Mouse (Mus musculus): ENCODE results near the gene Isyna1.
A peak's percentile ranks its signal among the peaks of the same experiment; 100 is the strongest.

Gene Isyna1

GRCm38 (mm10) chr8:70617985-70618384, 23.8 kb downstream of the Isyna1 start:
- no peak for DNase-seq (ENCODE audit: extremely low read depth, insufficient read length, low spot score)

GRCm38 (mm10) chr8:70618888-70619334, 24.7 kb downstream of the Isyna1 start:
- DNase-seq (ENCODE audit: extremely low read depth, insufficient read length, low spot score): no peak

GRCm38 (mm10) chr8:70622220-70622619, 28.0 kb downstream of the Isyna1 start:
- no peak for DNase-seq (ENCODE audit: extremely low read depth, insufficient read length, low spot score)

DNA sequence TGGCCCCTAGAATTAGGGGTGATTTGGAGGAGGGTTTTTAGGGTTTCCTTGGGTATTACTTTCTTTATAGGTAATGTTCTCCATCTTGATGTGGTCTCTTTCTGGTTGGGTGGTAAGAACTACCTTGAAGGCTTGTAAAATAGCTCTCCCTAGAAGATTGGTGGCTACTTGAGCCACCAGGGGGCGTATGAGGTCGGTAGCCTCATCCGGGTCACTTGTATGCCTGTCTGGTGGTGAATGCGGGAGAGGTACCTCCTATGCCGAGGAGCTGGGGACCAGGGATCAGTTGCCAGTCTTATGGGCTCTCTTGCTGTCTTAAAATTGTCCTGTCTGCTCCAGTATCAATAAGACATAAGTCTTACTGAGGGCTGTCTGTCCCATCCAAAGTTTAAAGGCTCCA, 30.9 kb downstream of the Isyna1 start:
- DNase-seq (ENCODE audit: extremely low read depth, insufficient read length, low spot score): no peak

GRCm38 (mm10) chr8:70627041-70627440, 32.9 kb downstream of the Isyna1 start:
- DNase-seq (ENCODE audit: extremely low read depth, insufficient read length, low spot score): peak; percentile 66

DNA sequence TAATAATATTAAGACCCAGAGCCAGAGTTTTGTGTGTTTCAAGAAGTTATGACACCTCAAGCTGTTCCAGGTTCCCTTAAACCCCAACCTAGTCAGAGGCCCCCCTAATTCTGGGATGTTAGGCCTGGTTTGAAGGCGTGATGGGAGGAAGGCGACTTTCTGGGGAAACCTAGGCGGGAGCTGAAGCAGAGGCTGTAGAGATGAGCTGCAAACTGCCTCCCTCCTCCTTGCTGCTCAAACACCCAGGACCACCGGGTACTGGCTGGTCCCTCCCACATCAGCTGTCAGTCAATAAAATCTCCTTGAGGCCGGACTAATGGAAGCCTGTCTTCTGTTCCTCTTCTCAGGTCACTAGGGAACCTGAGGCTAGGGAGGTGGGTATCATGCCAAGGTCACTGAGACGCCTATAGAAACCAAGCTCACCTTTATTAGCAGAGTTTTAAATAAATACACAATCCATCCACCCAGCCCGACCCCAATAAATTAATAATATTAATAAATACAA, 34.9 kb downstream of the Isyna1 start:
- no peak for DNase-seq (ENCODE audit: extremely low read depth, insufficient read length, low spot score)

GRCm38 (mm10) chr8:70629574-70630531, 35.7 kb downstream of the Isyna1 start:
- DNase-seq (ENCODE audit: extremely low read depth, insufficient read length, low spot score): peak; percentile 92

- peak; percentile 80 for DNase-seq (ENCODE audit: extremely low read depth, insufficient read length, low spot score)
Observed at GRCm38 (mm10) chr8:70630532-70631381, 36.6 kb downstream of the Isyna1 start.

GRCm38 (mm10) chr8:70631436-70631835, 37.3 kb downstream of the Isyna1 start:
- DNase-seq (ENCODE audit: extremely low read depth, insufficient read length, low spot score): peak; percentile 52

- DNase-seq (ENCODE audit: extremely low read depth, insufficient read length, low spot score): no peak
Observed at GRCm38 (mm10) chr8:70632346-70632892, 38.2 kb downstream of the Isyna1 start, which contains the start of gene Gdf15. TSS of gene Gdf15 (minus strand) at chr8:70632456.

- peak; percentile 81 for DNase-seq (ENCODE audit: extremely low read depth, insufficient read length, low spot score)
Observed at GRCm38 (mm10) chr8:70634066-70634465, 39.9 kb downstream of the Isyna1 start.

DNA sequence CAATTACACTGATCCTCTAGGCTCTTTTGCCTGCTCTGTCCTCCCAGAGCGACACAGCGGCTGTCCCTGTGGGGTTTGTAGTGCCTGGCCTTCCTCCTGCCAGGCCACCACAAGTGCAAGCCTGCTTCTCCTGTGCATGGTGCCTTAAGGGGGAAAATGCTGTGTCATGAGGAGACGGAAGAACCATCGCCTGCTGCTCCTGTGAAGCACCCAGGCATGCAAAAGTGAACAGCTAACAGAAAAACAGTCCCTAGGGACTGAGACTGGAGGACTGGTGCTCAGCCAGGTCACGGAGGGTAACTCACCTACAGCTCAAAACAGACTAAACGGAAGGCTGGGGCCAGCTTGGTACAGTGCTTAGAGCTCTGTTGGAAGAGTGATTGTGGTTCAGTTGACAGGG, 41.4 kb downstream of the Isyna1 start:
- peak; percentile 53 for DNase-seq (ENCODE audit: extremely low read depth, insufficient read length, low spot score)

GRCm38 (mm10) chr8:70636838-70637237, 42.7 kb downstream of the Isyna1 start:
- no peak for DNase-seq (ENCODE audit: extremely low read depth, insufficient read length, low spot score)

GRCm38 (mm10) chr8:70638752-70639151, 44.6 kb downstream of the Isyna1 start:
- DNase-seq (ENCODE audit: extremely low read depth, insufficient read length, low spot score): no peak

DNA sequence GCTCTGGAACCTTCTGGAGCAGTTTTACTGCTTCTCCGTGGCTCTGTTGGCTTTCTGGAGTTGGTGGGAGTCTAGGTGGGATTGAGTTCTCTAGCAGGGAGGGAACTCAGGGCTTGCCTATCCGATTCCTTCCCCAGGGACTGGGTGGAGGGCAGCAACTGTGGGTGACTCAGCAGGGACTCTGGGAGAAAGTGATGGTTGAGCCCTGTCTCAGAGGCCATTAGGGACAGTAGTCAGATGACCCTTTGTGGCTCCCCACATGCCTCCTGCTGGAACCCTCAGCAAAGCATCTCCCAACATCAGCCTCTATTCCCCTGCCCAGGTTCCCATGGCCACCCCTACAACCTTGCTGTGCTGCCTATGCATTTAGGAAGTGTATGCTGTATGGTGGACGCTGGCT, 48.8 kb downstream of the Isyna1 start:
- DNase-seq (ENCODE audit: extremely low read depth, insufficient read length, low spot score): peak; percentile 55

- DNase-seq (ENCODE audit: extremely low read depth, insufficient read length, low spot score): no peak
Observed at GRCm38 (mm10) chr8:70644065-70644464, 49.9 kb downstream of the Isyna1 start.

DNA sequence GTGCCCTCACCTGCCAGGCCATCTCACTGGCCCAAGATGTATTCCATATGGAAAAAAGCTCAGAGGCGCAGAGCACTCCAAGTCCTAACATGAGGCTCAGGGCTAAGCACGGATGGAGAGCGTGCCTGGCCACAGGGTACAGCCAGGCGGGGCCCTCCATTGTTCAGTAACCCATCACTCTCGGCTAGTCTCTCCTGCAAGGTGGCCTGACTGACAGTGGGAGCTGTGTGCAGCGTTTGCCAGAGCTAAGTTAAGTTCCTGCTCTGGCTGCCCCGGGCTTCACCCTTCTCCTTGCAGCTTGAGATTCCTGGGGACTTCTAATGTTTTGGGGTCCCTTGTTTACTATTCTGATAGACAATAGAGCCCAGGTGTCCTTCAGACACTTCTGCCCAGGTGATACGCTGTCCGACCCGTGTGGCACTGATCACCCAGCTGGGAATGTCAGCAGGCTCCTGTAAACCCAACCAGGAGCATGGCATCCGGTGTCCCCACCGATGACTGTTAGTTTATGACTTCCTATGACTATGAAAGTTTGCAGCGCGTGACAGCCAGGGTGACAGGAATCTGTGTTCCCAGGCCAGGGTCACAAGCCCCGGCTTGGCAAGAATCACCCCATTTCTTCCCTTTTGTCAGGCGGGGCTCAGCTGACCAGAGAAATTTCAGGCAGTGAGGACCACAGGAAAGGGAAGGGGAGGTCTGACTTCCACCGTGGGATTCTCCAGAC, 51.5 kb downstream of the Isyna1 start:
- DNase-seq (ENCODE audit: extremely low read depth, insufficient read length, low spot score): no peak

DNA sequence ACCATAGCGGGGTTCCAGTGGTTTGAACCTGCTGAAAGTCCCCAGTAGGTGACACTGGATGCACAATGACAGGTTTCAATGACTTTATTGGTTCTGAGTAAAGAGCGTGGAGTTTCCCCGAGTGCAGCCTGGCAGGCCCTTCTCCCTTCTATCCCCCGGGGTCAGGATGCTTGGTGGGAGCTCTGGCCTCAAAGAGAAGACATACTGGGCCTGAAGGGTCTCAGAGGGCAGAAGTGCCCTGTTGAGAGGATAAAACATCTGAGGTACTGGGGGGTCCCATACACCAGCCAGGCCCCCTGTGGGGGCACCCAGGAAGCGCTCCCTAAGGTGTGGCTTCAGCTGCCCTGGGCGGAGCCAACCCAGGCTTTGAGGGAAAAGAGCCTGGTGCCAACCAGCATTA, 52.2 kb downstream of the Isyna1 start:
- no peak for DNase-seq (ENCODE audit: extremely low read depth, insufficient read length, low spot score)

DNA sequence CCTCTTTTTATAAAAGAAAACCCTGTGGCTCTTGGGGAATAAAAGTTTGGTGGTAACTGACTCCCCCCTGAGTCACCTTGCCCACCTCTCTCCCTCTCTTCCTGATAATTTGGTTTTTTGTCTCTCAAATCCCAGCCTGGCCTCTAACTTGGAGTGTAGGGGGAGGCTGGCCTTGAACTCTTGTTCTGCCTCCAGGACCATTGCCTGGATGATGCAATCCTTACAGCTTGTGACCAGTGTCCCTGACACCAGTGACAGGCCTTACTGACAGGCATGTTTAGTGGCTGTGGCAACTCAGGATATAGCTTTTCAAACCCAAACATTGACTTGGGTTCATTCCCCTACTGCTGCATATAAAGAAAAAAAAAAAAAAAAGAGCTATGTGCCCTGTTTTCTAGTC, 52.6 kb downstream of the Isyna1 start:
- no peak for DNase-seq (ENCODE audit: extremely low read depth, insufficient read length, low spot score)
